Mouse (Mus musculus) spleen, adult 10 weeks (tissue): ENCODE measurements around the gene Hoxd13. TPM values are rescaled to one million over a fixed set of nuclear protein-coding genes. Genes with fewer than 3 reads are reported as not detected.

ENCODE experiments used
- polyA plus RNA-seq: library from polyadenylated mRNA; stranded (reverse); fragments of 350-450 nt; fragmentation: Illumina TruSeq; extraction: RNeasy Lipid Tissue Mini Kit (QIAGEN cat#74804); gene quantifications from one replicate; pipeline ENCODE4 v1.2.3, GENCODE M21; 2015; ENCODE audit warnings: low replicate concordance; ENCODE audit not compliant: insufficient read depth

Gene Hoxd13
- not detected for polyA plus RNA-seq

DNA sequence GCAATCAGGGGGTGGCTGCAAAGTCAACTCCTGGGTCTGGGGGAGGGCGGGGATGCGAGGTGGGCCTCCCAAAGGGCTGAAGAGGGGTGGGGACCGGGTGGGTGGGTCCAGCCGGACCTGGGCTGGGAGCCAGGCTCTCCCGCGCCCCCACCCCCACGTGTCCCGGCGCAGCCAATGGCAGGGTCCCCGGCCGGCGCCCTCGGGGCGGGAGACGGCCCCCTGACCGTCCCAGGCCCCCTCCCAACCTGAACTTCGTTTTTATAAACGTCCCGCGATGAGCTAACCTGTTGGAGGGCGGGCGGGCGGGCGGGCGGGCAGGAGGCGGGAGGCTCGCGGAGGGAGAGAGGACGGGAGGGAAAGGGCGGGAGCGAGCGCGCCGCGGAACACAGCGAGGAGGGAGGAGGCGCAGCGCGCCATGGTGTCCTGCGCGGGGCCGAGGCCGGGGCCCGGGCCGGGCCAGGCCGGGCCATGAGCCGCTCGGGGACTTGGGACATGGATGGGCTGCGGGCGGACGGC lies at the start of gene Hoxd13:
TSS of gene Hoxd13 (plus strand) at position 469 of the 516 bp plus-strand sequence.

GRCm38 (mm10) chr2:74659507-74660005 lies 8.6 kb upstream of the Hoxd13 start, which contains the start of gene Evx2:
Evx2 (minus strand) TSS chr2:74659557.

DNA sequence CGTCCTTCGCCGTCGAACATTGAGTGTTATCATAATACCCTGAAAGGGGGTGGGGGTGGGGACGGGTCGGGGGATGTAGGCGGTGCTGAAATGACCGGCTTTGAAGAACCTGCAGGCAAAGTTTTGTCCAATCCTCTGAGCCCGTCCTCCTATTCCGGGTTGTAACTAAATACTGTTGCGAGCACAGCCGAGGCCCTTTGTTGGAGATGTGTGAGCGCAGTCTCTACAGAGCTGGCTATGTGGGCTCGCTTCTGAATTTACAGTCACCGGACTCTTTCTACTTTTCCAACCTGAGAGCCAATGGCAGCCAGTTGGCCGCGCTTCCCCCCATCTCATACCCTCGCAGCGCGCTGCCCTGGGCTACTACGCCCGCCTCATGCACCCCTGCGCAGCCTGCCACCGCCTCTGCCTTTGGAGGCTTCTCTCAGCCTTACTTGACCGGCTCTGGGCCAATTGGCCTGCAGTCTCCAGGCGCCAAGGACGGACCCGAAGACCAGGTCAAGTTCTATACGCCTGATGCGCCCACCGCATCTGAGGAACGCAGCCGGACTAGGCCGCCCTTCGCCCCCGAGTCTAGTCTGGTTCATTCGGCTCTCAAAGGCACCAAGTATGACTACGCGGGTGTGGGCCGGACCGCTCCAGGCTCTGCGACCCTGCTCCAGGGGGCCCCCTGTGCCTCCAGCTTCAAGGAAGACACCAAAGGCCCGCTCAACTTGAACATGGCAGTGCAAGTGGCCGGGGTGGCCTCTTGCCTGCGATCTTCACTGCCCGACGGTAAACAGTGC lies 7.0 kb downstream of the Hoxd13 start, which contains the start of gene Hoxd12:
TSS of gene Hoxd12 (plus strand) at position 133 of the 785 bp plus-strand sequence.

GRCm38 (mm10) chr2:74678891-74679595 lies 10.9 kb downstream of the Hoxd13 start, which contains the start of gene Hoxd11:
Hoxd11 (plus strand) TSS chr2:74679557.

GRCm38 (mm10) chr2:74691022-74691951 lies 23.2 kb downstream of the Hoxd13 start, which contains the start of gene Hoxd10:
Hoxd10 (plus strand) TSS chr2:74691924.

DNA sequence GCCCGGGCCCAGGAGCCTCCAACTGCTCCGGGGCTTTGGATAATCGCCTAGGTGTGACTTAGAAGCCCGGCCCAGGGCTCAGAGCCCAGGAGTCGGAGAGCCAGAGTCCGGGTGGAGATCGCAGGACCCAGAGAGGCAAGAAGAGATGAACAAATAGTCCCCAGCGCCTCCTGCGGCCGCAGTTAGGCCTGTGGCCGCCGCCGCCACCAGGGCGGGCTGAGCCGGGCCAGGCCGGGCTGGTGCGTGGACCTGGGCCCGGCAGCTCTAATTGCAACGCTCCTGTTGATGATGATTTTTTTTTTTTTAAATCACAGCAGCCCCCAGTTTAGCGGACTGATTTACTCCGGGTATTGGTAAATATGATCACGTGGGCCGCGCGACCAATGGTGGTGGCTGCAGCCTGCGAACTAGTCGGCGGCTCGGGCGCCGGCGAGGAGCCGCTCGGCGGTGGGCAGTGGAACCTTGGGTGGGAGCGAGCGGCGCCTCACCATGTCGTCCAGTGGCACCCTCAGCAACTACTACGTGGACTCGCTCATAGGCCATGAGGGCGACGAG lies 29.5 kb downstream of the Hoxd13 start, which contains the start of gene Hoxd9:
TSS of gene Hoxd9 (plus strand) at position 161 of the 555 bp plus-strand sequence.

DNA sequence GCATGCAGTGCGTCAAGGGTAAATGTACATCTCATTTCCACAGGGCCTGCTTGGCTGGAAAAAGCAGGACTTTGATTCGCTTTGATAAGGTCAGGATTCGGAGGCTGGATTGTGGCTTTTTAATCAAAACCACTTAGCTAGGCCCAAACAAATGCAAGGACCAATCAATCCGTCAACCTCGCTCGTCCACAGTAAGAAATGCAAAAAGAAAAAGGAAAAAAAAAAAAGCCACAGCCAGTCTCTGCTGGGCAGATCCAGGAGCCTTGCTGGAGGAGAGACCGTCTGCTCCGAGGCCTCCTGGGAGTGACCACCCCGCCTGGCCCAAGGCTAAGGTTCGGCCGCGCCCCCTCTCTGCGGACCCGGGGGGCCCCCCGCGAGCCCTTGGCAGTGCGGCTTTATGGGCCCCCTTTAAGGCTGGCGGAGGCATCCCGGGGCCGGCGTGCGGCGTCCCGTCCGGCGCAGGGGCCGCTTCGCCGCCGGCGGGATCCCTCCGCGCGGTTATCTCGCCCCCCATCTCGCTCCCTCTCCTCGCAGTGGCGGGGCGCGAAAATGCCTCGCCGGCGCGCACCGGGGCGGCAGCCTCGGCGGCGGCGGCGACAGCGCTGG lies 36.4 kb downstream of the Hoxd13 start, which contains the start of gene Hoxd8:
TSS of gene Hoxd8 (plus strand) at position 223 of the 606 bp plus-strand sequence.

GRCm38 (mm10) chr2:74711721-74712621 lies 43.9 kb downstream of the Hoxd13 start, which contains the start of the genes Hoxd3 and Hoxd4:
Hoxd3 (plus strand) TSS chr2:74711927.
Hoxd4 (plus strand) TSS chr2:74711929.

Other genes with a start within 250 kb of the Hoxd13 start
- gene Lnpk, start 88.9 kb upstream of the Hoxd13 start, polyA plus RNA-seq = 19.6 TPM
- gene Evx2, start 8.8 kb upstream of the Hoxd13 start, polyA plus RNA-seq = not detected
- not detected for gene Hoxd12, start 6.7 kb downstream of the Hoxd13 start, polyA plus RNA-seq
- gene Hoxd11, start 11.2 kb downstream of the Hoxd13 start, polyA plus RNA-seq = not detected
- gene Hoxd10, start 23.6 kb downstream of the Hoxd13 start, polyA plus RNA-seq = not detected
- not detected for gene Hoxd9, start 29.4 kb downstream of the Hoxd13 start, polyA plus RNA-seq
- gene Hoxd8, start 36.3 kb downstream of the Hoxd13 start, polyA plus RNA-seq = 1.4 TPM
- gene Hoxd3, start 43.6 kb downstream of the Hoxd13 start, polyA plus RNA-seq = not detected
- 0.23 TPM for gene Hoxd4, start 43.6 kb downstream of the Hoxd13 start, polyA plus RNA-seq
- gene Gm28230, start 58.4 kb downstream of the Hoxd13 start, polyA plus RNA-seq = not detected
- not detected for gene Hoxd1, start 94.7 kb downstream of the Hoxd13 start, polyA plus RNA-seq
- gene Mtx2, start 157.5 kb downstream of the Hoxd13 start, polyA plus RNA-seq = 56.0 TPM